In genomic region chrX:103321146-103321545, GRCm38 (mm10) we compare ENCODE assay signal across 14 mouse cellular contexts. TPM values are rescaled to one million over a fixed set of nuclear protein-coding genes. Genes with fewer than 3 reads are reported as not detected.
DNase-seq lines count a peak whose midpoint lies in the region; ATAC-seq and TF ChIP-seq lines count a peak whose summit lies in the region.
"Had no signal": no experiment of that assay in that cellular context is flagged by ENCODE, and none has a peak within 500 bp of the region (broad histone marks: within the 10 kb centered on the region; RNA-seq: fewer than 3 reads in every experiment).

Cdx4 (plus strand) TSS chrX:103321398.

- whole genome bisulfite sequencing in heart, postnatal 0 days: 13% methylated on average over 13 of the region's 13 CpGs
- WGBS in hindbrain, embryonic 12.5 days: 31% methylated on average over 13 of the region's 13 CpGs
- 22% methylated on average over 13 of the region's 13 CpGs for WGBS in midbrain, embryonic 14.5 days

- no peaks in the 10 kb centered on the region for H3K9me3 ChIP-seq in heart, postnatal 0 days (replicated peaks; ENCODE audit: control insufficient read depth, low read length)
- no peaks in the 10 kb centered on the region for H3K9me3 ChIP-seq in hindbrain, embryonic 12.5 days (replicated peaks)
- H3K9me3 ChIP-seq in midbrain, embryonic 14.5 days (ENCODE audit: control insufficient read depth, low read length): no peaks in the 10 kb centered on the region

- intact Hi-C loops in heart, postnatal 10 days (cut with DNase I): no loop called here

- ATAC-seq in heart, postnatal 0 days (ENCODE audit: insufficient read depth, low read depth): no peak
- no peak for ATAC-seq in hindbrain, embryonic 12.5 days (ENCODE audit: low FRiP score)
- ATAC-seq in midbrain, embryonic 14.5 days (ENCODE audit: low FRiP score, low TSS enrichment): no peak

- 0 out of 2 replicates have a peak within 1 kb of the TSS, but pooled peaks have one; percentile 0 for H3K4me2 ChIP-seq in heart, postnatal 0 days (ENCODE audit: low read depth, low read length)
- peak within 1 kb of the TSS; percentile 39 for H3K4me2 ChIP-seq in hindbrain, embryonic 12.5 days (replicated peaks)
- H3K4me2 ChIP-seq in midbrain, embryonic 14.5 days (ENCODE audit: low read length): peak within 1 kb of the TSS; percentile 35

- peak within 1 kb of the TSS; percentile 14; the same call in 1 of the 2 replicates for H3K4me3 ChIP-seq in heart, postnatal 0 days (ENCODE audit: low read depth, low read length)
- peak within 1 kb of the TSS; percentile 7; the same call in 1 of the 2 replicates for H3K4me3 ChIP-seq in hindbrain, embryonic 12.5 days
- 0 out of 2 replicates have a peak within 1 kb of the TSS, but pooled peaks have one; percentile 8 for H3K4me3 ChIP-seq in midbrain, embryonic 14.5 days (replicated peaks; ENCODE audit: low read depth, low read length)
- H3K4me3 ChIP-seq: left cerebral cortex, adult 2 months; megakaryocyte, embryonic 14.5 days had no signal

- no peak for TF ChIP-seq EP300 in heart, postnatal 0 days (IDR thresholded peaks at IDR 0.05; ENCODE audit: low read depth)

- no peak for TF ChIP-seq CTCF in heart, postnatal 0 days (IDR thresholded peaks at IDR 0.05; ENCODE audit: low read depth)

- H3K4me1 ChIP-seq in heart, postnatal 0 days (ENCODE audit: control insufficient read depth, insufficient read depth): no peaks in the 10 kb centered on the region
- no peaks in the 10 kb centered on the region for H3K4me1 ChIP-seq in hindbrain, embryonic 12.5 days
- no peaks in the 10 kb centered on the region for H3K4me1 ChIP-seq in midbrain, embryonic 14.5 days (ENCODE audit: control insufficient read depth, insufficient read depth, low read length)
- H3K4me1 ChIP-seq: megakaryocyte, embryonic 14.5 days had no signal

- peaks cover 46% of the 10 kb centered on the region for H3K27me3 ChIP-seq in heart, postnatal 0 days (ENCODE audit: control insufficient read depth, insufficient read depth, low read length)
- H3K27me3 ChIP-seq in hindbrain, embryonic 12.5 days: peaks cover 82% of the 10 kb centered on the region
- peaks cover 42% of the 10 kb centered on the region for H3K27me3 ChIP-seq in midbrain, embryonic 14.5 days (ENCODE audit: control insufficient read depth, insufficient read depth, low read length)
- H3K27me3 ChIP-seq: CH12.LX had no signal

- no peak for DNase-seq in heart, postnatal 0 days (ENCODE audit: low spot score)
- no peak for DNase-seq in heart, postnatal 10 days
- peak; percentile 18 for DNase-seq in embryo, embryonic 10.5 days (ENCODE audit: low spot score)
- no peak for DNase-seq in midbrain, embryonic 14.5 days
- DNase-seq in ovary, postnatal 14 days (ENCODE audit: low spot score): no peak
- no peak for DNase-seq in spleen, adult 12 weeks (ENCODE audit: low spot score)
- no peak for DNase-seq in right cerebral cortex, postnatal 4 days
- DNase-seq: cerebellum, postnatal 36 days had no signal

- no peak within 1 kb of the TSS for H3K9ac ChIP-seq in heart, postnatal 0 days (replicated peaks; ENCODE audit: low read depth, low read length)
- H3K9ac ChIP-seq in hindbrain, embryonic 12.5 days: no peak within 1 kb of the TSS
- no peak within 1 kb of the TSS for H3K9ac ChIP-seq in midbrain, embryonic 14.5 days (replicated peaks; ENCODE audit: low read length)

- H3K36me3 ChIP-seq in heart, postnatal 0 days (replicated peaks; ENCODE audit: control insufficient read depth, insufficient read depth, low read length): no peaks in the 10 kb centered on the region
- no peaks in the 10 kb centered on the region for H3K36me3 ChIP-seq in hindbrain, embryonic 12.5 days
- no peaks in the 10 kb centered on the region for H3K36me3 ChIP-seq in midbrain, embryonic 14.5 days (ENCODE audit: control insufficient read depth, insufficient read depth, low read length)

- no peak within 1 kb of the TSS for H3K27ac ChIP-seq in heart, postnatal 0 days (ENCODE audit: low read depth)
- no peak within 1 kb of the TSS for H3K27ac ChIP-seq in hindbrain, embryonic 12.5 days
- H3K27ac ChIP-seq in midbrain, embryonic 14.5 days (replicated peaks; ENCODE audit: low read depth, low read length): no peak within 1 kb of the TSS
- H3K27ac ChIP-seq: left cerebral cortex, adult 2 months had no signal

RNA-seq across cellular contexts. Expression of gene Cdx4, which starts in this region (rescaled TPM):
- total RNA-seq in heart, postnatal 0 days (2014; rRNA removed; ENCODE audit: low replicate concordance): not detected in 2 replicates
- not detected in 2 replicates for polyA plus RNA-seq in heart, postnatal 0 days (2015; fragmentation: Nextera tagmentation; extraction: Ambion mirVana)
- total RNA-seq in heart, postnatal 10 days (2021): not detected
- not detected in 2 replicates for polyA plus RNA-seq in hindbrain, embryonic 12.5 days (2016; fragmentation: Nextera tagmentation; extraction: Ambion mirVana)
- polyA plus RNA-seq in midbrain, embryonic 14.5 days (2014; fragmentation: Nextera tagmentation; extraction: Ambion mirVana): not detected in 2 replicates
- total RNA-seq: CH12.LX; left cerebral cortex, adult 2 months had no signal
- polyA plus RNA-seq: gonadal fat pad, adult 2 months; stomach, embryonic 16.5 days had no signal
